Mouse (Mus musculus): ENCODE measurements around the gene Nsa2. TPM values are rescaled to one million over a fixed set of nuclear protein-coding genes. Genes with fewer than 3 reads are reported as not detected.
"Not testable (repeated sequence)": the region's sequence is repeated elsewhere in the genome, so short reads cannot be mapped to it uniquely, and the experiment has no call there.

Gene Nsa2
- total RNA-seq (2014; fragmentation: Nextera tagmentation): 192 and 208 TPM in 2 replicates
- 335 and 341 TPM in 2 replicates for total RNA-seq (2017)

DNA sequence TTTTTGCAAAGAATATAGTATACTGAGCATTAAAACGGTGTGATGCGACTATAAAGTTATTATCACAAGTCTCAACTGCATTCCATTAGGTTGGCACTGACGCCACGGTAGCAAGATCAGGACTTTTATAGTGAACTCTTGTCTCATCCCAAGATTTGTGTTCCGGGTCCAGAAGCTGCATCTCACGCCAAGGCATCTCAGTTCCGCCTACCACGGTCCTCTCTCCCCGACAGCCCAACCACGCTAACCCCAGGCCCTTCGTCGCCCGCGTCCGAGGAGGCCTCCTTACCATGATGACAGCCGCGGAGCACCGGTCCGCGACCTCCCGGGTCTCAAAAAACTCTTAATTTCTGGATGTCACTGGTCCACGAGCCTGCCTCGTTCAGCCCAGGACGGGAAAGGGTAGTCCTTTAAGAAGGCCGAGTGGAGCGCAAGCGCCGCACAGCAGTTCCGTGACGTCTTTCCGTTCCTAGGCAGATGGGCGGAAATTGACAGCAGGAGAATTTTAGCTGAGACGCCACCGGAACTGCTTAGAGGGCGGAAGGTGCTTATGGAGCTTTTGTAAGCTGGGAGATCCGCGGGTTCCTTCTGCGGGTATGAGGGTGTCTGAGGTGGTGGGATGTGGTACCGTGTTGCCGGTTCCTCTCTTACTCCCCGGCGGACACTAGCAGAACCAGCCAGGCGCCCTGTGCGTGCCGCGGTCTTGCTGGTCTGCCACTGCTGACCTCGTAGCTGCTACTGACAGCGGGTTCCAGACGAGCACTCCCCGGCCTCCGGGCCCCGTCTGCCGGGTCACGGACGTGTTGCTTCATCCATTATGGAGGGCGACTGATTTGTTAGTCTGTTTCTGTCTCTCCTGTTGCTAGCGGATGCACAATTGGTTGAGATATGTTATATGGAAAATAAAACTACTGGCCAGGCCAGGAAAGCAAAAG, at the start of gene Nsa2, which contains the start of gene Gfm2:
TSS of gene Nsa2 (minus strand) at position 472 of the 935 bp plus-strand sequence.
TSS of gene Gfm2 (plus strand) at position 472 of the 935 bp plus-strand sequence.
- peak; percentile 99 for ATAC-seq (replicated peaks; ENCODE audit: poor library complexity, severe bottlenecking)

DNA sequence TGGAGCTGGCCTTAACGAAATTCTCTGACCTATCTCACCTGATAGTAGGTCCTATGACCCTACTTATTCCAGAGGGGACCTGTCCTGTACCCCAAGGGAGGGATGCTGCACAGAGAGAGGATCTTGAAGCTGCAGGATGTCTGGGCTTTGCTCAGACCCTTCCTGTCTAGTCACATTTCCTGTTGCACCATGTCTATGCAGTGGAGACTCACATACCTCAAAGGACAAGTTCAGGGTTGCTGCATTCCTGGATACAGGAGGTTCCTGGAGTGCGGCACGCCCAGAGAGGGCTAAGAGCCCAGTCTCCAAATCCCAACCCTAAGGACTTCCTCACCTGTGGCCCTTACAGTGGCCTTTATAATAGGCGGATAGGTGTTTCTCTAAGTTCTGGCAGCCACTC, 48.6 kb upstream of the Nsa2 start:
- ATAC-seq (replicated peaks; ENCODE audit: poor library complexity, severe bottlenecking): peak; percentile 40

DNA sequence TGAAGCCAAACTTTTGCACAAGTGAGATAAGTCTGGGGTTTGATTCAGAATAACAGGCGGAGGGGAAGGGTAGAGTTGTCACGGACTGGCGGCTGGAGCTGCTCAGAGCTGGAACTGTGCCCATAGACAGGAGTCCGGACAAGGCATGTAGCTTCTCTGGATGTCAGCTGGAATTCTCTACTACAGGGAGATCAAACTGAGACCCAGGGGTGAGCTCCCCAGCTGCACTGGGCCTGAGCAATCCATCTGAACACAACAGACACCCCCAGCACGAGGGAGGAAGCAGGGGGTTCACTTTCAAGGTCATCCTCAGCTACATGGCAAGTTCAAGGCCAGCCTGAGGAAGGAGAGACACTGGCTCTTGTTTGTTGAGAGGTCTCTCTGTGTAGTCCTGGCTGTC, 46.9 kb upstream of the Nsa2 start:
- ATAC-seq (replicated peaks; ENCODE audit: poor library complexity, severe bottlenecking): no peak

DNA sequence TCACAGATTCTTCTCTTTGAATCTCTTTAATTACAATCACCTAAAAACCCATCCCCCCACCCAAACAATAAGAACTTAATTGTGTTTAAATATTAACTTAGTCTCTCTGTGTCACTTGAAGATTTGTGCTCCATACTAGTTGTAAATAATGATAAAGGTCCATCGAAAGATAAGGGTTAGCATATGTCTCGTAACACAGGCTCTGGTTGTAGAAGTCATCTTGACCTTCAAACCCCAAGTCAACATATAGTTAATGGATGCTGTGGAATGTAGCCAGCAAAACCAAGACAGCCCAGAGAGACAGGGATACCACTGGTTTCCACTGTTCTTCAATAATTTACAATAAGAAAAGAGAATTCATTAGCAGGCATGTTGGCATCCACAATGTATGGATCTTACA, 46.4 kb upstream of the Nsa2 start:
- no peak for ATAC-seq (replicated peaks; ENCODE audit: poor library complexity, severe bottlenecking)

DNA sequence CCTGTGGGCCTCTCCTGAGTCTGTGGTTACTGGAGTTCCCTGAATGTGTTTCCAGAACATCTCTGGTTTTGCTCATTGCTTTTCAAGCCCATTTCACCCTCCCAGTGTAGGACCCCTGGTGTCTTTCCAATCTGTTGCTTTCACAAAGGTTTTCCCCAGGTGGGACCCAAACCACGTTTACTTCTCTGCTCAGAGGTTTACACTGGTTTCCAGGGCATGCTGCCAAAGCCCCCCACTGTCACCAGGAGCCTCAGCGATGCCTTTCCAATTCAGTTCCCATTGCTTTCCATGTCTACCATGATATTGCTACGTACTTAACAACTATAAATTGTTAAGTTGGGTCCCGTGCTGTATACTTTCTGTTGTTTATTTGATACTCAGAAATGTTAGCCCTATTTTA, 45.1 kb upstream of the Nsa2 start:
- no peak for ATAC-seq (replicated peaks; ENCODE audit: poor library complexity, severe bottlenecking)

DNA sequence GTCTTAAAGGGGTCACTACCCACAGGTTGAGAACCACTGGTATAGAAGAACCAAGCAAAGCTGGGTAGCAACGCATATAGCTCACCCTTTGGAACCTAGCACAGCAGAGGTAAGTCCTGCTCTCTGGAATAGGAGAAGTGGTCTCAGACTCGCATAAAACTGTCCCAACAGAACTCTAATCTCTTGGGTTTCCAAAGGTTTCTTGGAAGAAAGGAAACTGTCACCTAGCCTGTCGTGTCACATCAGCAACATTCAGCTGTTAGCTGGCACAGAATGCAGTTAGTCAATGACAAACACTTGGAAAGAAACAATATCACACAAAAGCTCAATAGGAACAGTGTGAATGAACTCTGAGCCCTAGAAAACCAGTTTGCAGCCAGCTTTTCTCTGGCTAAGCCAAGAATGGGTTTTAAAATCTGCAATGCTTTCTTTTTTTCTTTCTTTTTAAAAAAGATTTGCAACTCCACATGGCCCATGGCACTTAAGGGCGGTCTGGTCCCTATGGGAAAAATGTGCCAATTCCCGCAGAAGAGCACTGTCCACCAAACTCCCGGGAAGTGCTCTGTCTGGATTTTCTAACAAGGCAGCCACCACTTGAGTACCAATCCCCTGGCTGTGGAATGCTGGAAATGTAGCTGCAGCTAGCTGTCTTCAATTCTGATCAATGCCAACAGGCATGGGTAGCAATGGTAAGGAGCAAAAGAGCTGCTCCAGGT, 42.5 kb upstream of the Nsa2 start:
- ATAC-seq (replicated peaks; ENCODE audit: poor library complexity, severe bottlenecking): no peak

DNA sequence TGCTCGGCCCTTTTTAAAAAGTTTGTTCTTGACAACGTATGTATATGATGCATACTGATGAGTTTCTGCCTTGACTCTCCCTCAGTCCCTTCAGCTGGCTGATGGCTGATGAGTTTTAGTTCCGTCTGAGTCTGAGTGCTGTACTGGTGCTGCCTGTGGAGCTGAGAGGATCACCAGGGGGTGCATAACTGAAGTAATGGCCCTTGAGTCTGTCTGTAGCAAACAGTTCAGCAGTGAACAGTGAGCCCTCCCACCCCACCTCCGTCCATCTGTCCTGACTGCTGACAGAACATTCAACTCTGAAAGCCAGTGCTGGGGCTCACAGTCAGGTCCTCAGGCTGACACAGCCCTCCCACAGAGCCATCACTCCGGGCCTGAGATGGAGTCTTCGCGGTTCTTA, 41.2 kb upstream of the Nsa2 start:
- no peak for ATAC-seq (replicated peaks; ENCODE audit: poor library complexity, severe bottlenecking)

DNA sequence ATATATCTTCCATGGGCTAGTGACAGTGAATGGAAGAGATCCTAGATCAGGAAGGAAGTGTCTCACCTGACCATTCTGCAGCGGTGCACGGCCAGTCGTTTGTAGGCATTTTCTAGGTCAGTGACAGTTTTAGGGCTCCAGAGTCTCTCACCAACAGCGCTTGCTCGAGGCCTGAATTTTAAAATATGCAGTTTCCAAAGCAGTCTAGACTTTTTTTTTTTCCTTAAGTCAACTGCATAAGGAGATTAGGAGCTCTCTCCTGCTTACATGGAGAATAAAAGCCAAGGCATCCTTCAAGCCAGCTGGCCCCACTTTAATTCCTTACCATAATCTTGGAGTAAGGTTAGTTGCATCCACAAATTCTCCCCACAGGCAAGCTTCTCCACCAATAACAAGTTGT, 39.0 kb upstream of the Nsa2 start:
- no peak for ATAC-seq (replicated peaks; ENCODE audit: poor library complexity, severe bottlenecking)

DNA sequence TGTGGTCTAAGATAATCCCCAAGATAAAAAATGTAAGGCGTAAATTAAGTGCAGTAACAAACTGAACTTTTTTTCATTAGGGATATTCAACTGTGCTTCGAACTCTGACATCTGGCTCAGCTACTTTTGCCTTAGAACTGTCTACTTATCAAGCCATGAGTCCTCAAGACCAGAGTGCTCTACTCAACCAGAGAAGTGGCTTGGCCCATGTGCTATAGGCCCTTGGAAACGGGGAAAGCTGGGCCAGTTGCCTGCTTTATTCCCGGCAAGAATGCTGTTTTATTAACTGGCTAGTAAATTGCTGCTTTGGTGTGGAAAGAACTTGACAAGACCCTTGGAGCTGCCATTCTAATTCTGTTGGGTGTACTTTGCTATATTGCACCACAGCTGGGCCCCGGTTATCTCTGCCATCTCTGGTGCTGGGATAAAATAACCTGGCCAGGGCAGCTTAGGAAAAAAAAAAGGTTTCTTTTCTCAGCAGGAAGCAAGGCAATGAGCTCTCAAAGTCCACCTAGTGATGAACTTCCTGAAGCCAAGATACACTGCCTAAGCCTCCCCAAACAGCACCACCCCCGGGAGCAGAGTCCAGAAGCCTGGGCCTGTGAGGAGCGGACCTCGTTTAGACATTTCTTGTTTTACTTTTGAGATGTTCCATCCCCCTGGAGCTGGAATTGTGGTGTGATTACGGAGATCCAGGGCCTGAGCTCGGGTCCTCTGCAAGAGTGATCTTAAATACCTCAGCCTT, 38.0 kb upstream of the Nsa2 start:
- no peak for ATAC-seq (replicated peaks; ENCODE audit: poor library complexity, severe bottlenecking)

DNA sequence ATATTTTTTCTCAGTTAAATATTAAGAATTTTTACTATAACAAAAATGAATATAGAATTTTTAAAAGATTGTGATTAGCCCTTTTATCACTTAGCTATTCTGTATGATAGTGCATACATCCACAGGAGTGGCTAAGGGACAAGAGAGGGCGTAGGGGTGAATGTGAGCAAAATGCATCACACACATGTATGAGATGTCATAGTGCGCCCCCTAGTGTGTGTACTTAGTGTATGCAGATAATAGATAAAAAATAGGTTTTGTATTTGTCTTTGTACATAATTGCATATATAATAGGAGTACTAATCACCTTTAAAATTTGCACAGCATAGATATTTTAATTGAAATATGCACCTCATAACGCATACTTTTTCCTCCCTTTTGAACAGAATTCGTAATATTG, 8.1 kb upstream of the Nsa2 start:
- peak; percentile 87 for ATAC-seq (replicated peaks; ENCODE audit: poor library complexity, severe bottlenecking)

DNA sequence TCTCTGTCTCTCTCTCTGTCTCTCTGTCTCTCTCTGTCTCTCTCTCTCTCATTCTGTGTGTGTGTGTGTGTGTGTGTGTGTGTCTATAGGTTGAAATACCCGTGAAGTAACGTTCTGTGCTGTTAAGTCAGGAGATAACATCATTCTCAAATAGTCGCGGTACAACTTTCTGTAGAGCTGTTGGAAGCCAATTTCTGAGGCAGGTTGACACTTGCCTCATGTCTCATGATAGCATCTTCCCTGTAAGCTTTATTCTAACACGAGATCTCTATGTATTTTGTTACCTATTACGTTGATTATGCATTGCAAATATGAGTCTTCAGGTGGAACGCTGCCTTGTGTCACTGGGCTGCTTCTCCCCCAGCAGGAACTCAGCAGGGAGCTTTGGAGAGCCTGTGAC, 4.6 kb upstream of the Nsa2 start:
- no peak for ATAC-seq (replicated peaks; ENCODE audit: poor library complexity, severe bottlenecking)

DNA sequence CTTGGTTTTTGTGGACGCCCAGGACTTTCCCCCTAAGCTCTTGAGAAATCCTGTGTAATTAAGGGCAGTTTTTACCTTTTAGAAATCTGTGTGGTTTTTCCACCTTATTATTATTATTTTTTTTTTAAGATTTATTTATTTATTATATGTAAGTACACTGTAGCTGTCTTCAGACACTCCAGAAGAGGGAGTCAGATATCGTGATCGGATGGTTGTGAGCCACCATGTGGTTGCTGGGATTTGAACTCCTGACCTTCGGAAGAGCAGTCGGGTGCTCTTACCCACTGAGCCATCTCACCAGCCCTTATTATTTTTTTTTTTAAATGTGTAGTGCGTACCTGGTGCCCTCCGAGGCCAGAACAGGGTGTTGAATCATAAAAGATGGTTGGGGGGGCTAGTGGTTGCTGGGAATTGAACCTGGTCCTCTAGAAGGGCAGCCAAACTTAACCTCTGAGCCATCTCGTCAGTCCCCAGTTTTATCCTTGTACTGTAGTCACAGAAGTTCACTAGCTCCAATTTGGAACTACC, 731 bp upstream of the Nsa2 start:
- ATAC-seq (replicated peaks; ENCODE audit: poor library complexity, severe bottlenecking): not testable (repeated sequence)

DNA sequence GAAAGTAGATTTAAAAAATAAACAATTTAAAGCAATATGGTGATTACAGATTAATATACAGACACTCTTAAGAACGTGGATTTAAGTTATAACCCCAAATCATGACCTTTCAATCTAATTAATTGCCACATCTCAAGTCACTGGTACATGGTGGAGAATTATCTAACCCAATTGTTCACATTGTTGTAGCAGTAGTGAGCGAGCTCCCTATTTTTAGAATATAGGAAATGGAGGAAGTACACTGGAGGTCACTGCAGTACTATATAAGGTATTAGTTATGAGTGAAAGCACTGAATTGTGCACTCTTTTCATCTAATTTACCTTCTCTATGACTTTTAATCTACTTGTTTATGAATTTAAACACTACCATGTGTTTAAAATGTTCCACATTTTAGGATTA, 7.3 kb downstream of the Nsa2 start:
- not testable (repeated sequence) for ATAC-seq (replicated peaks; ENCODE audit: poor library complexity, severe bottlenecking)

DNA sequence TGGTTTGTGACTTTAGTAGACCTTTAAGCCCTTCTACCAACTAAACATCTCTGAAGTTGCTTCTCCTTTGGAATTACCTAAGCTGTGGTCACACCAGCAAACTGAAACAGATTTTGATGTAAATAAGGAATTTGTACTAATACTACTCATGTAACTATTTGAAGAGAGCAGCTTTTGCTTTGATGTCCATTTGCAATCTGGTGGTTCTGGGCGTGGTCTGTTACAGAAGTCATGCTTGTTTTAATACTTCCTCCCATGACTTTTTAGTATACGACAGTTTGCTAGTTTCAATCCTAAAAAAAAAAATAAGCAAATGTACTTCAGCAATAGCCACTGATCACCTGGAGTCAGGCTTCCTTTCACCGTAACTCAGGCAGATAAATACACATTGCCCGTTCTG, 8.1 kb downstream of the Nsa2 start:
- not testable (repeated sequence) for ATAC-seq (replicated peaks; ENCODE audit: poor library complexity, severe bottlenecking)

DNA sequence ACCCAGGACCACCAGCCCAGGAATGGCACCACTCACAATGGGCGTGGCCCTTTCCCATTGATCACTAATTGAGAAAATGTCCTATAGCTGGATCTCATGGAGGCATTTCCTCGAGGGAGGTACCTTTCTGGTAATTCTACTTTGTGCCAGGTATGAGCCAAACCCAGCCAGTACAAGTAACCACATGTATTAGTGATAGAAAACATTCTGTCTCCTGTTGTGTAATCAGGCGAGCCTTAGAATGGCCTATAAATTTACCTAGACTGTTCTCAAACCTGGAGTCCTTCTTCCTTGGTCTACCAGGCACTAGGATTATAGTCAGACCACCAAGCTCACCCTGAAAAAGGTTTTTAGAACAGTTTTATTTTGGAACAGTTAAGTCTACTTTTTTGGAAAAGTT, 16.4 kb downstream of the Nsa2 start:
- ATAC-seq (replicated peaks; ENCODE audit: poor library complexity, severe bottlenecking): no peak

DNA sequence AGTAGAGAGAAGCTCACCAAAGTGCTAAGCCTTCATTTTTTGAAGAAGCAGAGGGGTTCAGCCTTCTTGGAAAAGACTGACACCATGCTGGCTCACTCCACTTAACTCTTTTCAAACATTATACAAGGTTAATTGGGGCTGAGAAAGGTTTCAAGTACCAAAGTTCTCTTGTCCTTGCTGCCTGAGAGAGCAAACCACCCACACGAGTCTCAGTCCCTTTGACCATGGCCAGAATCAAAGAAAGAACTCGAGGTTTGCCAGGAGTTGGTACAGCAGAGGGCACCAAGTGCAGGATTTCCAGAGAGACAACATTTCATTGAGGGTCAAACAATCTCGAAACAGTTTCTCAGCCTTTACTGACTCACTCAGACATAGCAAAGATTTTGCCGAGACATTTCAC, 28.7 kb downstream of the Nsa2 start:
- no peak for ATAC-seq (replicated peaks; ENCODE audit: poor library complexity, severe bottlenecking)

DNA sequence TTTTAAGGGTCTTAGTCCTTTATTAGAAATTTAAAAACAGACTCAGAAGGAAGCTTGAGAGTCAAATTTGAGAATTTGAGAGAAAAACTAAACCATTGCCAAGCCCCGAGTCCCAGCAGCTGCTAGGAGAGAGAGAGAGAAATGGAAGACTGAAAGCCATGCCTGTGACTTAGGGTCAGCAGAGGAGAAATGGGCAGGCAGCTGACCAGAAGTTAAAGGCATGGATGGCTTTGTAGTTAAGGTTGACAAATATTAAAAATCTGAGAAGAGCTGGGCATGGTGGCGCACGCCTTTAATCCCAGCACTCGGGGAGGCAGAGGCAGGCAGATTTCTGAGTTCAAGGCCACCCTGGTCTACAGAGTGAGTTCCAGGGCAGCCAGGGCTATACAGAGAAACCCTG, 30.0 kb downstream of the Nsa2 start:
- not testable (repeated sequence) for ATAC-seq (replicated peaks; ENCODE audit: poor library complexity, severe bottlenecking)

DNA sequence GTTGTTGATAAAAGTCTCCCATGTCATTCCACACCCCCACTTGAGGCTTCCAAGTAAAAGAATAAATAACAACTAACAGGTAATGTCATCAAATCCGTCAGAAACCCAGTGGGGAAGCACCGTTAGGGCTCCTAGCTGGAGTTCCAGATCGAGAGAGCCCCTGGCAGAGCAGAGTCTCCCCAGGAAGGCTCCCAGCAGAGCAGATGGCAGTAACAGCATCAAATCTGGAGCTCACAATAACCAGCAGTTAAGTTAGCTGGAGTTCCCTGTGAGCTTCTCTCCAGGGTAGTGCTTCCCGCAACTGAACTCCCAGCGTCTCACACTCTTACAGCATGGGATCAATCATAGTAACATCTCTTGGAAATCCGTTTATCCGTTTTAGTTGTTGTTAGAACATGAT, 32.7 kb downstream of the Nsa2 start:
- no peak for ATAC-seq (replicated peaks; ENCODE audit: poor library complexity, severe bottlenecking)

DNA sequence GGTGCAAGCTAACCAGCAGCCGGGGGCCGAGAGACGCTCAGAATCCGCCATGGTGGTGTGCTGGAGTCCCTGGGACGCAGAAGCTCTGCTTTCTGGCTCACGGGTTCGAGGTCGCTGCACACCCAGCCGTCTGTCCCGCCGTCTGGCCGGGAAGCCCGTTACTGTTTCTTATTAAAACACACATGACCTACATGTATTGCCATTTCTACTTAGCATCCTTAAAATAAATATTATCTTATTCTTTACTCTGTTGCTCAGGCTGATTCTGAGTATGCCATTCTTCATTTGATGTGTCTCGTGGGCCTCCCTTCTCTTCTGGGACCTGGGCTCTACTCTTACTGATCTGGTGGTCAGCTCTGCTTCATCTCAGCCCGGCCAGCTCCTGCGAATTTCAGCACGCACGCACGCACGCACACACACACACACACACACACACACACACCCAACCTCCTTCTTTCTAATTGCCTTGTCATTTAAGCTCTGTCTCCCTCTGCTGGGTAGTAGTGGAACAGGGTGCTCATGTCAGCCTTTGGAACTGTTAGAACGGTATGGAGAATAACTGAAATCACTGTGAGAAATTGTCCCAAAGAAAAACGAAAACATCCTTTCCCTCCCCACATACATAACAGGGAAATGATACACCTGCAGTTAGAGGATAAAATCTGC, 38.4 kb downstream of the Nsa2 start, which contains the start of gene Gm6169:
TSS of gene Gm6169 (minus strand) at position 51 of the 666 bp plus-strand sequence.
- peak; percentile 91 for ATAC-seq (replicated peaks; ENCODE audit: poor library complexity, severe bottlenecking)

DNA sequence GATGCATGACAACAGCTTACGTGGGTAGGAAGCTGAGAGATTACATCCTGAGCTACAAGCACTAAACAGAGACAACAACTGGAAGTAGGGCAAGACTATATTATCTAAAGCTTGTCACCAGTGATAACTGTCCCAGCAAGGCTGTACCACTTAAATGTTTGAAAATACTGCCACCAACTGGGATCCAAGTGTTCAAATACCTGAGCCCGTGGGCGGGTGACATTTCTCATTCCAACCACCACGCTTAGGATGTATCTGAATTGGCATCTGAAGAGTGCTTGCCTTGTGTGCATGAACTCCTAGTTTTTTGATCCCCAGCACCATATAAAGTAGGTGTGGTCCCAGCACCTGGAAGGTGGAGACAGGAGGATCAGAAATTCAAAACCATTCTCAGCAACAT, 42.0 kb downstream of the Nsa2 start:
- no peak for ATAC-seq (replicated peaks; ENCODE audit: poor library complexity, severe bottlenecking)

Measured in granulocyte monocyte progenitor cell, adult 5-6 weeks (primary cell).